Comparison of ENCODE assay signal across 9 mouse cellular contexts in the genomic region with DNA sequence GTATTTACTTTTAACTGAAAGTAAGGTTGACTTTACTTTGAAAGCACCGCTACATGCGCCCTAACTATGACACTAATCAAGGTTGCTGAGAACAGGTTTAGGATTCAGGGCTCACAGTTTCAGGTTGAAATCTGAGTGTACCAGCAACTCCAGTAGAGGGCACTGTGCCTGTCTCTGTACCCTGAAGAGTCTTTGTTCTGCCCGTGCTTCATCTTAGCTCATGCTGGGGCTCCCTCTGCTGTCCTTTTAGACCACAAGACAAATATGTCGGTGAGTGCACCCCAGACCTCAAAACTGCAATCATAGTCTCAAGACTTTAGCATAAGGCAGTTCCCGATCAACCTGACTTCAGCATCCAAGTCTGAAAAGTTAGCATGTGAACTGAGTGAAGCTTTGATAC.
DNase-seq lines count a peak whose midpoint lies in the region; ATAC-seq and TF ChIP-seq lines count a peak whose summit lies in the region.
"Had no signal": no experiment of that assay in that cellular context is flagged by ENCODE, and none has a peak within 500 bp of the region (broad histone marks: within the 10 kb centered on the region; RNA-seq: fewer than 3 reads in every experiment).

No protein-coding gene starts in this region.

- no peak overlapping the region for H3K27ac ChIP-seq in MEL (ENCODE audit: control insufficient read depth, low read depth, low read length)
- H3K27ac ChIP-seq in forebrain, embryonic 13.5 days, result no peak overlapping the region
- no peak overlapping the region for H3K27ac ChIP-seq in hindbrain, embryonic 10.5 days
- no peak overlapping the region for H3K27ac ChIP-seq in layer of hippocampus, adult 2 months
- no peak overlapping the region for H3K27ac ChIP-seq in lung, embryonic 14.5 days (ENCODE audit: low read depth)
- H3K27ac ChIP-seq: macrophage had no signal

- peak; percentile 25 to 85 (median 56); a peak in 4 of 6 replicates for TF ChIP-seq CTCF in MEL (IDR thresholded peaks at IDR 0.05 in 2 of 3, conservative IDR thresholded peaks at IDR 0.05 in 1 of 3; ENCODE audit: control insufficient read depth in 1 of 3, insufficient read depth in 1 of 3, low read depth in 2 of 3, low read length in 3 of 3, poor library complexity in 1 of 3, severe bottlenecking in 1 of 3)
- TF ChIP-seq CTCF in layer of hippocampus, adult 2 months (conservative IDR thresholded peaks at IDR 0.05), result peak; percentile 99
- peak; percentile 96 for TF ChIP-seq CTCF in lung, embryonic 14.5 days (IDR thresholded peaks at IDR 0.05; ENCODE audit: low read depth)

- no peaks in the 10 kb centered on the region for H3K9me3 ChIP-seq in MEL (replicated peaks; ENCODE audit: insufficient read depth, low read length)
- no peaks in the 10 kb centered on the region for H3K9me3 ChIP-seq in forebrain, embryonic 13.5 days (replicated peaks)
- no peaks in the 10 kb centered on the region for H3K9me3 ChIP-seq in hindbrain, embryonic 10.5 days
- no peaks in the 10 kb centered on the region for H3K9me3 ChIP-seq in lung, embryonic 14.5 days (ENCODE audit: low read depth, low read length)

- H3K79me2 ChIP-seq in MEL (ENCODE audit: control insufficient read depth, insufficient read depth, low read length, poor library complexity), result no peaks in the 10 kb centered on the region

- ATAC-seq in forebrain, embryonic 13.5 days, result peak; percentile 96
- peak; percentile 91 for ATAC-seq in lung, embryonic 14.5 days (ENCODE audit: insufficient read depth)

- no peaks in the 10 kb centered on the region for H3K4me1 ChIP-seq in MEL (ENCODE audit: control insufficient read depth in 1 of 2, insufficient read depth in 2 of 2, low read length in 2 of 2)
- H3K4me1 ChIP-seq in forebrain, embryonic 13.5 days, result no peaks in the 10 kb centered on the region
- no peaks in the 10 kb centered on the region for H3K4me1 ChIP-seq in hindbrain, embryonic 10.5 days (replicated peaks)
- no peaks in the 10 kb centered on the region for H3K4me1 ChIP-seq in lung, embryonic 14.5 days (ENCODE audit: insufficient read depth)

- H3K4me2 ChIP-seq in forebrain, embryonic 13.5 days, result no peak overlapping the region
- no peak overlapping the region for H3K4me2 ChIP-seq in lung, embryonic 14.5 days

- no peaks in the 10 kb centered on the region for H3K36me3 ChIP-seq in MEL (ENCODE audit: control insufficient read depth in 1 of 2, insufficient read depth in 2 of 2, low read length in 2 of 2)
- no peaks in the 10 kb centered on the region for H3K36me3 ChIP-seq in forebrain, embryonic 13.5 days (ENCODE audit: poor library complexity, severe bottlenecking)
- no peaks in the 10 kb centered on the region for H3K36me3 ChIP-seq in hindbrain, embryonic 10.5 days
- H3K36me3 ChIP-seq in lung, embryonic 14.5 days (ENCODE audit: insufficient read depth), result no peaks in the 10 kb centered on the region

- no peak for TF ChIP-seq EP300 in MEL (IDR thresholded peaks at IDR 0.05; ENCODE audit: low read depth in 1 of 2, low read length in 2 of 2)

- H3K9ac ChIP-seq in MEL (ENCODE audit: control insufficient read depth, low read depth, low read length, poor library complexity, severe bottlenecking), result no peak overlapping the region
- no peak overlapping the region for H3K9ac ChIP-seq in forebrain, embryonic 13.5 days
- H3K9ac ChIP-seq in lung, embryonic 14.5 days, result no peak overlapping the region

- no peaks in the 10 kb centered on the region for H3K27me3 ChIP-seq in MEL (ENCODE audit: control insufficient read depth in 1 of 2, insufficient read depth in 2 of 2, low read length in 2 of 2)
- no peaks in the 10 kb centered on the region for H3K27me3 ChIP-seq in forebrain, embryonic 13.5 days
- H3K27me3 ChIP-seq in hindbrain, embryonic 10.5 days (ENCODE audit: insufficient read depth, poor library complexity, severe bottlenecking), result no peaks in the 10 kb centered on the region
- H3K27me3 ChIP-seq in lung, embryonic 14.5 days (ENCODE audit: insufficient read depth, low read length), result no peaks in the 10 kb centered on the region

- TF ChIP-seq RAD21 in MEL (IDR thresholded peaks at IDR 0.05; ENCODE audit: low read depth, low read length), result peak; percentile 41

- no peak overlapping the region for H3K4me3 ChIP-seq in MEL (ENCODE audit: control insufficient read depth in 1 of 2, insufficient read depth in 1 of 2, low read depth in 2 of 2, low read length in 2 of 2)
- no peak overlapping the region for H3K4me3 ChIP-seq in forebrain, embryonic 13.5 days
- no peak overlapping the region for H3K4me3 ChIP-seq in hindbrain, embryonic 10.5 days
- no peak overlapping the region for H3K4me3 ChIP-seq in layer of hippocampus, adult 2 months
- H3K4me3 ChIP-seq in lung, embryonic 14.5 days (ENCODE audit: low read depth, low read length), result no peak overlapping the region

- TF ChIP-seq POLR2A in MEL (IDR thresholded peaks at IDR 0.05; ENCODE audit: control insufficient read depth in 1 of 2, insufficient read depth in 1 of 2, low read depth in 1 of 2, low read length in 2 of 2, poor library complexity in 1 of 2), result no peak

- DNase-seq in MEL (ENCODE audit: low read depth, low spot score), result peak; percentile 72
- DNase-seq in c-Kit-positive CD71-positive TER-119-positive erythroid progenitor cells, embryonic 14.5 days (ENCODE audit: low spot score), result peak; percentile 2
- peak; percentile 74 for DNase-seq in hindbrain, embryonic 10.5 days (ENCODE audit: low spot score)
- DNase-seq in layer of hippocampus, adult 2 months (ENCODE audit: low spot score in 2 of 2), result peak; percentile 69 to 73
- peak; percentile 93 for DNase-seq in lung, embryonic 14.5 days
- peak; percentile 52 for DNase-seq in ovary, postnatal 14 days (ENCODE audit: low spot score)
- peak; percentile 13 for DNase-seq in urinary bladder, postnatal 10 days (ENCODE audit: low spot score)

- WGBS in forebrain, embryonic 13.5 days, result 32% methylated on average over 5 of the region's 5 CpGs
- 25% methylated on average over 5 of the region's 5 CpGs for WGBS in hindbrain, embryonic 10.5 days
- WGBS in lung, embryonic 14.5 days, result 16% methylated on average over 5 of the region's 5 CpGs

TF ChIP-seq in MEL, 35 proteins besides CTCF, POLR2A, EP300 and RAD21:
- TF ChIP-seq ETS1 (IDR thresholded peaks at IDR 0.05; ENCODE audit: low read depth, low read length) (no peak), SMC3 (IDR thresholded peaks at IDR 0.05; ENCODE audit: low read depth, low read length) (peak; percentile 69)

Comparison
In these comparisons a context has a peak if more than half of its experiments do, and no peak if none do; other contexts are left out.
1. DNase-seq: peak in every context shown above with its lines; median percentile 93 in lung, embryonic 14.5 days; 74 in hindbrain, embryonic 10.5 days; 72 in MEL; 71 in layer of hippocampus, adult 2 months; 52 in ovary, postnatal 14 days; 13 in urinary bladder, postnatal 10 days; 2 in c-Kit-positive CD71-positive TER-119-positive erythroid progenitor cells, embryonic 14.5 days.